Mouse (Mus musculus) ovary, postnatal 14 days (tissue): ENCODE results near the gene Crtc1.

ENCODE experiments used
- DNase-seq: peaks from one replicate; pipeline ENCODE4 v3.0.0; 2022; ENCODE audit warnings: low spot score

Gene Crtc1

DNA sequence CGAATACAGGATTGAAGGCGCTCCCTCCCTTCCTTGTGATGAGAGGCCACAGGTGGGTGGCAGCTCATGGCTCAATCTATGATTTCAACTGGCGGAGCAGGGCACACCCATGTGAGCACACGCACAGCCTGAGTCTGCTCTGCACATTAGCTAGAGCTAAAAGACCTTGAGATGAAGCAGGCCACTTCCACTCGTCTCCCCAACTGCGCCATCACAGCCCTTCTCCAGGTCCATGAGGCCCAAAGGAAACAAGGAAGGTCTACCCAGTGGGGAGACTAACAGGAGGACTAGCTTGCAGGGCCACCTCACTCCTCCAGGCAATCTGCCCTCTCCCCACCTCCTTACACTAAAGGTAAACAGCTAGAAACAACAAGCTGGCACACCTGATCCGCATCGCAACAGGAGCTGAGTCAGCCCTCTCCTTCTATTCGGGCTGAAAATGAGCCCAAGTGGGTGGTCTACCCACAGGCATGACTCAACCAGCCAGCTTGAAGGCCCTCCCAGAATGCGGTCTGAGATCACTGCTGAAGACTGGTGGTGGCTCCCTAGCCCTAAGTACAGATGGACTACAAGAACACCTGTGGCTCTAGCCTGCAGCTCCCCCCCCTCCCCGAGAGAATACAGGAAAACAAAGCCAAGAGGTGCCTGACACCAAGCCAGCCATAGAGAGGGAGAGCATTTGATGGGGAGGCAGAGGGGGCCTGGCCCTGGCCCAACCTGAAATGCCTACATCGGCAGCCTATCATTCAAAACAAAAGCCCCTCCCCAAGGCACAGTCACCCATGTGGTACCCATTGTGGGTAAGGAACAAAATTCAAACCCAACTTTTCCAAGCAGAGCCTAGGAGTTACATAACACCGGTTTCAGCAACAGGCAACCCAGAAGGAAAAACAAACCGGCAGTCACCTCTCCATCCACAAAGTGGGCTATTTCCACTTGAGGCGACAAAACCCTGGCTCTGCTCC is 88.1 kb downstream of the Crtc1 start:
- no peak for DNase-seq

DNA sequence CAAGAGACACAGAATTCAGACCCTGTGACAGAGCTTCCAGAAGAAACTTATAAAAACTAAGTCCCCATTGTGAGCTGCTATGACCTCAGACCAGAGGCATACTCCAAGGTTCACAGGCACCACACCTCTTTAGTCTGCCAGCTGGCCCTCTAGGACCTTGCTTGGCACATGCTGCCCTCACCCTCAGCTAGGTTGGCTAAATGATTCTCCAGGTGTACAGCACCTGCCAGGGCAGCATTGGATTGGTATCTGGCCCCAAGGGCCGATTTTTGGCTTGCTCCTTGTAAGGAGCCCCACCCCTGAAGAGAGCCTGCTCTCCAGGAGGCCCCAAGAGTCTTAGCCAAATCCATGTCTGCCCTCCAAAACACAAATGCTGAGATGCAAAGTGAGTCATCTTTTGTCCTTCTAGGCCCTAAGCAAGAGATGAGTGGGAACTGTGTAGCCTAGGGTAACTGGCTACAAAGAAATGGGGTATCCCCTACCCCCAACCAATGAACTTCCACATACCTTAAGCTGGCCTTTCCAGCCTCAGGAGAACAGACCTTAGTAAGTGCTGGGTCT is 91.4 kb downstream of the Crtc1 start:
- DNase-seq = no peak

DNA sequence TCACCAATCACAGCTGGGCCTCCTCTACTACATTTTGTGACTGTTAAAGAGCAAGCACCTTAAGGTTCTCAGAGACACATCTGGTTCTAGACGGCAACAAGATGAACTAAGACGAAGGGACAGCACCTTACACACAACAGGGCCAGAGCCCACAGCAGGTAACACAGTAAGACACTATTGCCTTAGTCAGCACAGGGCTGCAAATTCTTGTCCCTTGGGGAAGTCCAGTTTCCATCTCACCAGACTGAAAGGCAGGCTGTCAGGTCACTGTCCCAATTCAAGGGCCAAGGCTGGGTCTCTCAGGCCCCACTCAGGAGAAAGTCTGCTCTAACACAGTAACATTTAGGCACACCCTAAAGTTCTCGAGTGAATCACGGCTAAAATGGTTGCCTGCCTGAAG is 91.9 kb downstream of the Crtc1 start:
- no peak for DNase-seq

DNA sequence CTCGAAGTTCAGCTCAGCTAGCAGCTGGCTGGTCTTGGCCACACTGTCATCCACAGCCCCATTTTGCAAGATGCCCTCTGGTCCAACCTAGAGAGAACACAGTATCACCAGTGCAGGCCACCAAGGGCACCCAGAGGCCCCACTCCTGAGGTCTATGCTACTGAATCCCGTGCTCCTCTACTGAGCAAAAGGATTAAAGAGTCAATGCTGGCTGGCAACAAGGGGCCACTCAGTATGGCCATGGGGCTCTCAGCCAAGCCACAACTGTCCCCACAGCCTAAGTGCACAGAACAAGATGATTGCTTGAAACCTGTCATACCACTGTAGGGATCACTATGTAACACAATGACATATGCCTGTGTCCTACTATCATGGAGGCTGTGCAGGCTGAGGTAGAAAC is 95.1 kb downstream of the Crtc1 start:
- no peak for DNase-seq

DNA sequence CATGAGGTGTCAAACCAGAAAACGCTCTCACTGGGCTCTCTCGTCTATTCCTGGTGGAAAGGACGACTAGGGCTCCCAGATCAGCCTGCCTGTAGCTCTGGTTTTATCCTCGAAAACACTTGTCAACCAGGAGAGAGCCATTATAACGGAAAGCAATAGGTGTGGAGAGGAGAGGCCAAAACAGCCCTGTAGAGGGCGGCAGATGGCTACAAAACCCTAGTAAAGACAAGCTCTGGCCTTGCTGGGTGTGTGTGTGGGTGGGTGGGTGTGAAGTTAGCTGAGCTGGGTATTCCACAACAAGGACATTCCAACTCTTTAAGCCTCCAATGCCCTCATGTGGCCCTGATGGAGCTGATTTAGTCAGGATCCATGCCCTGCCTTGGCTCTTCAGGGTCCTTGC is 95.7 kb downstream of the Crtc1 start:
- no peak for DNase-seq

DNA sequence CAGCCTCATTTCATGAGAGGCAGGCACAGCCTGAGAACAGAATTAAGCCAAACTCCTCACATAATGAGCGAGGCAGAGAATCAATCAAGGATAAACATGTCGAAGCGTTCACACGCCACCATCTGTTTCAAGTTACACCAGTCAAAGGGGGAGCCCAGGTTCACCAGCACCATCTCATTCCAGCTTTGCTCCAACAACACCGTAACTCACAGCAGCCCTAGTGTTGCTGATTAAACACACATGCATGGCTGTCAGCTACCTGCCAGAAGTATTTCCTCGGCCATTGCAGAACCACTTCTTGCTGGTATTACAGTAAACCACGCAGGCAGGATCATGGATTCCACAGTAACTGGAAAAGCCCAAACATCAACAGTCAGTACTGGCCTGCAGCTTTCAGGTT is 96.3 kb downstream of the Crtc1 start:
- DNase-seq = no peak

DNA sequence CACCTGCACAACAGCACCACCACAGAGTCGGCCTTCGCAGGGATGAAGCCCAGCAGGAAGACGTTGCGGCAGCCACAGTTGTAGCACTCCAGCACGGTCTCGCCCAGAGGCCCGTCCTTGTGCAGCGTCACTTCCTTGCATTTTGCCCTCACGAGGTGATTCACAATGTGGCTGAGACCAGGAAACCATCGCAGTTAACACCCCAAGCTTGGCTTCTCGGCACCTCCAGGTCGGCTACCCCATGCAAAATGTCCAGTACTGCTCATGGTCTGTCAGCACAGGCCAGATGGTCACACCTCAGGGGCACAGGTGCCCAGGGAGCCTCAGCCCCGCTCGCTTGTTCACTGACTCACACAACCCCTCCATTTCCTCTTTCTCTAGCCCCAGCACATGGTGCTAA is 97.4 kb downstream of the Crtc1 start:
- DNase-seq = no peak

DNA sequence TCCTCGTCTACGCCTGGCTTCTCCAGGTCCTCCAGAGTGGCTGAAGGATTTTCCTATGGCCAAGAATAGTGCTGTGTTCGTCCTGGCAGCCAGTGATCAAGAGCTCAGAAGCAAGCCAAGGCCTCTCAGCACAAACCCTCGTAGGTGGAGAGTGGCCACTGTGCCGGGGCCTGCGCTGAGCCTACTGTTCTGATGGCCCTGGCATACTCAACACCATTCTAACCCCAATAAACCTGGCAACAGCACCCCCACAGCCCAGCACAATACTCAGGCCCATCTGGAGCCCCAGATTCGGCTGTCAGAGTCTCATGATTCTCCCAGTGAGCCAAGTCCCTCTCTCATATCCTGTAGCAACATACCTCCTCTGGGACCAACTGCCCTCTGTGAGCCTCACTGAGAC is 98.7 kb downstream of the Crtc1 start:
- no peak for DNase-seq

DNA sequence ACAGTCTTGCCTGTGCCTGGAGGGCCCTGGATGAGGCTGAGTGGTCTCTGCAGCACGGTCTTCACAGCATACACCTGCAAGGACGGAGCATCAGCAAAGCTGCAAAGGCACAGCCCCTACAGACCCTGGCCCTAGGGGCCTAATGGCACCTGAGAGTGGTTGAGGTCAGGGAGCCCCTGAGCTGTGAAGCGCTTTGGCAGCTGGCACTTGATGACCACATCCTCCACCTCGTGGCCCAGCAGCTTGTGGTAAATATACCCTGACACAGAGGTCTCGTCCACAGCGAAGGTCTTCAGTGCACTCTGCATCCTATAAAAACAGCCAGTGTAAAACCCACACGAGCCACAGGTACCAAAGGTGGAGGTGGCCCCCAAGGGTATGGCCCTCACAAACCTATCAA is 100.4 kb downstream of the Crtc1 start:
- DNase-seq = no peak

DNA sequence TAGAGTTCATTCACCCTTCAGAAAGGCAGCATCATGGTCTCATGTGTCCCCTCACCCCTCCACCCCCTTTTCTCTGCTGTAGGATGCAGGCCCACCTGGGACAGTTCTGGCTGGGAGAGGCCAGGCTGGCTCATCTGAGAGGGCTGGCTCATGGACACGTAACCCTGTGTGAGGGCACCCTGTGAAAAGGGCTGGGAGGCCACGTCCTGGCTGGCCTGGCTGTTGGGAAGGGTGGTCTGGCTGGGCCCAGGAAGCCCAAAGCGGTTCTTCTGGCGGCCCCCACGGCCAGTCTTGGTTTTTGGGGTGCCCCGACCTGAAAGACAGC is 106.5 kb downstream of the Crtc1 start:
- DNase-seq = no peak
